Mouse (Mus musculus): ENCODE data around the gene Spint2.

Gene Spint2

GRCm38 (mm10) chr7:29280801-29281200 is 911 bp downstream of the Spint2 start:
- no peak for DNase-seq (ENCODE audit: low spot score in 2 of 2)

- no peak for DNase-seq (ENCODE audit: low spot score in 2 of 2)
Observed at GRCm38 (mm10) chr7:29279924-29280323, 1.8 kb downstream of the Spint2 start.

- DNase-seq (ENCODE audit: low spot score in 2 of 2): no peak
Observed at GRCm38 (mm10) chr7:29279261-29279660, 2.5 kb downstream of the Spint2 start.

GRCm38 (mm10) chr7:29277510-29277909 is 4.2 kb downstream of the Spint2 start:
- no peak for DNase-seq (ENCODE audit: low spot score in 2 of 2)

GRCm38 (mm10) chr7:29276715-29277114 is 5.0 kb downstream of the Spint2 start:
- DNase-seq (ENCODE audit: low spot score in 2 of 2): no peak

- no peak for DNase-seq (ENCODE audit: low spot score in 2 of 2)
Observed at GRCm38 (mm10) chr7:29271687-29272465, 9.8 kb downstream of the Spint2 start.

- DNase-seq (ENCODE audit: low spot score in 2 of 2): no peak
Observed at GRCm38 (mm10) chr7:29270445-29270844, 11.3 kb downstream of the Spint2 start.

- DNase-seq (ENCODE audit: low spot score in 2 of 2): no peak
Observed at GRCm38 (mm10) chr7:29266931-29267330, 14.8 kb downstream of the Spint2 start.

GRCm38 (mm10) chr7:29265636-29266035 is 16.1 kb downstream of the Spint2 start:
- DNase-seq (ENCODE audit: low spot score in 2 of 2): no peak

- no peak for DNase-seq (ENCODE audit: low spot score in 2 of 2)
Observed at GRCm38 (mm10) chr7:29263831-29264230, 17.9 kb downstream of the Spint2 start.

GRCm38 (mm10) chr7:29262151-29262550 is 19.6 kb downstream of the Spint2 start:
- no peak for DNase-seq (ENCODE audit: low spot score in 2 of 2)

- no peak for DNase-seq (ENCODE audit: low spot score in 2 of 2)
Observed at GRCm38 (mm10) chr7:29259781-29260730, 21.7 kb downstream of the Spint2 start.

- no peak for DNase-seq (ENCODE audit: low spot score in 2 of 2)
Observed at GRCm38 (mm10) chr7:29257368-29257767, 24.3 kb downstream of the Spint2 start.

- DNase-seq (ENCODE audit: low spot score in 2 of 2): no peak
Observed at GRCm38 (mm10) chr7:29255875-29256274, 25.8 kb downstream of the Spint2 start.

GRCm38 (mm10) chr7:29253842-29254241 is 27.9 kb downstream of the Spint2 start:
- no peak for DNase-seq (ENCODE audit: low spot score in 2 of 2)

GRCm38 (mm10) chr7:29251166-29251565 is 30.5 kb downstream of the Spint2 start:
- no peak for DNase-seq (ENCODE audit: low spot score in 2 of 2)

- DNase-seq (ENCODE audit: low spot score in 2 of 2): peak; percentile 33 to 46
Observed at GRCm38 (mm10) chr7:29248261-29248841, 33.4 kb downstream of the Spint2 start, which contains the start of gene 2200002D01Rik. Gene 2200002D01Rik, minus strand, starts transcription at chr7:29248466.

- DNase-seq (ENCODE audit: low spot score in 2 of 2): peak; percentile 21 to 39
Observed at GRCm38 (mm10) chr7:29247706-29248105, 34.0 kb downstream of the Spint2 start.

GRCm38 (mm10) chr7:29247314-29247700 is 34.4 kb downstream of the Spint2 start:
- peak; percentile 83 to 91 for DNase-seq (ENCODE audit: low spot score in 2 of 2)

GRCm38 (mm10) chr7:29246619-29247313 is 34.9 kb downstream of the Spint2 start:
- no peak for DNase-seq (ENCODE audit: low spot score in 2 of 2)

- DNase-seq (ENCODE audit: low spot score in 2 of 2): no peak
Observed at GRCm38 (mm10) chr7:29246015-29246414, 35.7 kb downstream of the Spint2 start.

Measured in spleen, postnatal 10 days (tissue).